ENCODE assay signal across 9 mouse cellular contexts in the genomic region with DNA sequence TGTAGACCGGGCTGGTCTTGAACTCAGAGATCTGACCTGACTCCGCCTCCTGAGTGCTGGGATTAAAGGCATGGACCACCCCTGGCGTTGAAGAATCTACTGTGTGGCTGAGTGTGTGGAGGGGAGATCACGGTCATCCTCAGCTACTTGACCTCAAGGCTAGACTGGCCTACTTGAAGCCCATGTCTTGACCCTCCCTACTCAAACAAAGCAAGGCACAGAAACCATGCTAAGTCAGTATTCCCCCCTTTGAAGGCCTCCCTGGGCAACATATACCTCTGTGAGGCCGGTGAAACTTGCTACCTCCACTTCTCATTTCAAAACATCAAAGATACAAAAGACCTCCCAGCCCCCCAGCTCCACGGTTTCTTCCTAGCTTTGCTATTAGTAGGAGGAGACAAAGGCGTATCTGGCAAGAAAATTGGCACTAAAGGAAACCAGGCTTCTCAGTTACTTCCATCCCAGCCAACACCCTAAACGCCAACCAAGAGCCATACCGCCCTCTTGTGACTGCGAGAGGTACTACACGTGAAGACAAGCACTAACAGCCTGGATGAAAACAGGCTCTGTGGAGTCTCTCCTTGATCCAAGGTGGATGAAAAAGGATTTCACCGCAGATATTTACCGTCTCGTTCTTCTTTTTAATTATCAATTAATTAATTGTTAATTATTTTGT. TPM values are rescaled to one million over a fixed set of nuclear protein-coding genes. Genes with fewer than 3 reads are reported as not detected.
DNase-seq lines count a peak whose midpoint lies in the region; ATAC-seq lines count a peak whose summit lies in the region.
"Had no signal": no experiment of that assay in that cellular context is flagged by ENCODE, and none has a peak within 500 bp of the region (broad histone marks: within the 10 kb centered on the region; RNA-seq: fewer than 3 reads in every experiment).

No protein-coding gene starts in this region.

- H3K27me3 ChIP-seq in kidney, embryonic 14.5 days (ENCODE audit: control insufficient read depth, insufficient read depth, low read length) = no peaks in the 10 kb centered on the region
- H3K27me3 ChIP-seq in limb, embryonic 13.5 days = no peaks in the 10 kb centered on the region
- no peaks in the 10 kb centered on the region for H3K27me3 ChIP-seq in neural tube, embryonic 13.5 days

- H3K27ac ChIP-seq in kidney, embryonic 14.5 days (ENCODE audit: low read depth, low read length) = no peak overlapping the region
- H3K27ac ChIP-seq in limb, embryonic 13.5 days = no peak overlapping the region
- H3K27ac ChIP-seq in neural tube, embryonic 13.5 days (replicated peaks) = no peak overlapping the region

- no peaks in the 10 kb centered on the region for H3K36me3 ChIP-seq in kidney, embryonic 14.5 days (ENCODE audit: control insufficient read depth, insufficient read depth, low read length)
- H3K36me3 ChIP-seq in limb, embryonic 13.5 days = no peaks in the 10 kb centered on the region
- H3K36me3 ChIP-seq in neural tube, embryonic 13.5 days = no peaks in the 10 kb centered on the region

- peak; percentile 87 for DNase-seq in 416B (ENCODE audit: low read depth)
- DNase-seq in adrenal gland, adult (ENCODE audit: inconsistent age in 2 of 2, low spot score in 1 of 2) = peak; percentile 77 to 95
- peak; percentile 93 for DNase-seq in embryo, embryonic 10 days (ENCODE audit: low spot score)
- peak; percentile 58 for DNase-seq in gastrocnemius, postnatal 25 days
- DNase-seq in testis, postnatal 14 days (ENCODE audit: low spot score) = peak; percentile 86

- ATAC-seq in kidney, embryonic 14.5 days (ENCODE audit: low FRiP score, low TSS enrichment) = peak; percentile 81
- peak; percentile 24; the same call in 1 of the 2 replicates for ATAC-seq in limb, embryonic 13.5 days (ENCODE audit: low FRiP score, low read depth)
- ATAC-seq in neural tube, embryonic 13.5 days (ENCODE audit: low read depth) = peak; percentile 61

- no peak overlapping the region for H3K4me3 ChIP-seq in kidney, embryonic 14.5 days (ENCODE audit: low read length)
- H3K4me3 ChIP-seq in limb, embryonic 13.5 days = no peak overlapping the region
- no peak overlapping the region for H3K4me3 ChIP-seq in neural tube, embryonic 13.5 days
- H3K4me3 ChIP-seq: erythroblast, embryonic 14.5 days had no signal

- no peak overlapping the region for H3K4me2 ChIP-seq in kidney, embryonic 14.5 days (replicated peaks; ENCODE audit: low read depth, low read length)
- H3K4me2 ChIP-seq in limb, embryonic 13.5 days (replicated peaks) = no peak overlapping the region
- no peak overlapping the region for H3K4me2 ChIP-seq in neural tube, embryonic 13.5 days

- WGBS in kidney, embryonic 14.5 days = 28% methylated on average over 14 of the region's 14 CpGs
- 32% methylated on average over 14 of the region's 14 CpGs for WGBS in limb, embryonic 13.5 days
- 34% methylated on average over 14 of the region's 14 CpGs for WGBS in neural tube, embryonic 13.5 days

- H3K9ac ChIP-seq in kidney, embryonic 14.5 days (ENCODE audit: low read depth, low read length) = no peak overlapping the region
- no peak overlapping the region for H3K9ac ChIP-seq in limb, embryonic 13.5 days
- no peak overlapping the region for H3K9ac ChIP-seq in neural tube, embryonic 13.5 days

- no peaks in the 10 kb centered on the region for H3K4me1 ChIP-seq in kidney, embryonic 14.5 days (ENCODE audit: control insufficient read depth, insufficient read depth, low read length)
- H3K4me1 ChIP-seq in limb, embryonic 13.5 days = no peaks in the 10 kb centered on the region
- no peaks in the 10 kb centered on the region for H3K4me1 ChIP-seq in neural tube, embryonic 13.5 days (replicated peaks)

- H3K9me3 ChIP-seq in kidney, embryonic 14.5 days (ENCODE audit: control insufficient read depth, low read length) = no peaks in the 10 kb centered on the region
- H3K9me3 ChIP-seq in limb, embryonic 13.5 days = no peaks in the 10 kb centered on the region
- no peaks in the 10 kb centered on the region for H3K9me3 ChIP-seq in neural tube, embryonic 13.5 days

RNA-seq across cellular contexts. Expression of gene Tnpo3, which starts 39.9 kb away (rescaled TPM):
- total RNA-seq in gastrocnemius, postnatal 25 days (2021) = 10 to 100 TPM; 28.5 to 30.8 TPM
- polyA plus RNA-seq in kidney, embryonic 14.5 days (2014; fragmentation: Nextera tagmentation; extraction: Ambion mirVana) = 58.8 and 104 TPM in 2 replicates
- polyA plus RNA-seq in limb, embryonic 13.5 days (2015; fragmentation: Nextera tagmentation; extraction: Ambion mirVana) = 97.3 and 98.8 TPM in 2 replicates
- polyA plus RNA-seq in neural tube, embryonic 13.5 days (2015; fragmentation: Nextera tagmentation; extraction: Ambion mirVana) = 82.2 and 87.4 TPM in 2 replicates

RNA-seq across cellular contexts. Expression of gene Tspan33, which starts 44.4 kb away (rescaled TPM):
- total RNA-seq in gastrocnemius, postnatal 25 days (2021) = 1 to 10 TPM; 2.8 to 3.1 TPM
- polyA plus RNA-seq in kidney, embryonic 14.5 days (2014; fragmentation: Nextera tagmentation; extraction: Ambion mirVana) = 7.3 and 10.2 TPM in 2 replicates
- polyA plus RNA-seq in limb, embryonic 13.5 days (2015; fragmentation: Nextera tagmentation; extraction: Ambion mirVana) = 4.6 and 5.1 TPM in 2 replicates
- polyA plus RNA-seq in neural tube, embryonic 13.5 days (2015; fragmentation: Nextera tagmentation; extraction: Ambion mirVana) = 5.6 and 7.0 TPM in 2 replicates

Comparison
In these comparisons a context has a peak if more than half of its experiments do, and no peak if none do; other contexts are left out.
1. ATAC-seq: peak in every context shown above with its lines; median percentile 81 in kidney, embryonic 14.5 days; 61 in neural tube, embryonic 13.5 days; 24 in limb, embryonic 13.5 days.